Mouse (Mus musculus) right cerebral cortex, postnatal 36 days (tissue): ENCODE data around the gene Stx3.

Experiments
- DNase-seq, 2 experiments: peaks; one replicate each; pipeline ENCODE4 v3.0.0; 2022; ENCODE audit warnings: low spot score in 2 of 2, mixed read lengths in 1 of 2

Stx3 gene

GRCm38 (mm10) chr19:11727304-11727703 is 91.9 kb downstream of the Stx3 start:
- no peak for DNase-seq

GRCm38 (mm10) chr19:11725915-11726314 is 93.3 kb downstream of the Stx3 start:
- no peak for DNase-seq
